Mouse (Mus musculus) liver, embryonic 12.5 days (tissue): ENCODE results near the gene Notch1. TPM values are rescaled to one million over a fixed set of nuclear protein-coding genes. Genes with fewer than 3 reads are reported as not detected.

Experiments
- ATAC-seq: fragments of 200-750 bp; cut with Nextera tagmentation; 2 replicates; pipeline ENCODE4 v1.8.0; 2017; ENCODE audit warnings: moderate number of reproducible peaks, mild to moderate bottlenecking, moderate library complexity
- H3K27ac ChIP-seq: fragments of 300-500 bp; sonication (generic); 2 replicates; pipeline ENCODE4 v1.5.1; 2016; ENCODE audit warnings: mild to moderate bottlenecking
- H3K27me3 ChIP-seq: fragments of 300-500 bp; sonication (generic); replicated peaks from 2 replicates; pipeline ENCODE4 v1.6.1; 2016; ENCODE audit warnings: mild to moderate bottlenecking, moderate library complexity
- H3K36me3 ChIP-seq: fragments of 300-500 bp; sonication (generic); 2 replicates; pipeline ENCODE4 v1.6.1; 2016; ENCODE audit warnings: mild to moderate bottlenecking, moderate library complexity
- H3K4me1 ChIP-seq: fragments of 300-500 bp; sonication (generic); 2 replicates; pipeline ENCODE4 v1.6.1; 2016
- H3K4me2 ChIP-seq: fragments of 300-500 bp; sonication (generic); 2 replicates; pipeline ENCODE4 v1.6.1; 2016; ENCODE audit warnings: mild to moderate bottlenecking, moderate library complexity
- H3K4me3 ChIP-seq: fragments of 300-500 bp; sonication (generic); 2 replicates; pipeline ENCODE4 v1.5.1; 2016; ENCODE audit warnings: mild to moderate bottlenecking, moderate library complexity
- H3K9ac ChIP-seq: fragments of 300-500 bp; sonication (generic); 2 replicates; pipeline ENCODE4 v1.6.1; 2016; ENCODE audit warnings: mild to moderate bottlenecking, moderate library complexity
- H3K9me3 ChIP-seq: fragments of 300-500 bp; sonication (generic); replicated peaks from 2 replicates; pipeline ENCODE4 v1.6.1; 2016; ENCODE audit warnings: mild to moderate bottlenecking, moderate library complexity
- WGBS: fragments of 180-500 bp; shearing (Covaris S2); methylation state at CpG from one replicate; pipeline ENCODE4 v1.1.7; 2016; ENCODE audit not compliant: insufficient replicate concordance; 5-methylcytosine and 5-hydroxymethylcytosine counted together
- microRNA-seq: library from miRNA; unstranded; fragments of <30 nt; microRNA quantifications from one replicate; pipeline ENCODE4, GENCODE M21; 2017
- polyA plus RNA-seq: library from polyadenylated mRNA; unstranded; fragments of >200 nt; fragmentation: Nextera tagmentation; extraction: Ambion mirVana; gene quantifications from 2 replicates; pipeline ENCODE4 v1.2.1, GENCODE M21; 2016

The Notch1 gene
- polyA plus RNA-seq, 1 experiment from 2014 or later, result 4.4 TPM

DNA sequence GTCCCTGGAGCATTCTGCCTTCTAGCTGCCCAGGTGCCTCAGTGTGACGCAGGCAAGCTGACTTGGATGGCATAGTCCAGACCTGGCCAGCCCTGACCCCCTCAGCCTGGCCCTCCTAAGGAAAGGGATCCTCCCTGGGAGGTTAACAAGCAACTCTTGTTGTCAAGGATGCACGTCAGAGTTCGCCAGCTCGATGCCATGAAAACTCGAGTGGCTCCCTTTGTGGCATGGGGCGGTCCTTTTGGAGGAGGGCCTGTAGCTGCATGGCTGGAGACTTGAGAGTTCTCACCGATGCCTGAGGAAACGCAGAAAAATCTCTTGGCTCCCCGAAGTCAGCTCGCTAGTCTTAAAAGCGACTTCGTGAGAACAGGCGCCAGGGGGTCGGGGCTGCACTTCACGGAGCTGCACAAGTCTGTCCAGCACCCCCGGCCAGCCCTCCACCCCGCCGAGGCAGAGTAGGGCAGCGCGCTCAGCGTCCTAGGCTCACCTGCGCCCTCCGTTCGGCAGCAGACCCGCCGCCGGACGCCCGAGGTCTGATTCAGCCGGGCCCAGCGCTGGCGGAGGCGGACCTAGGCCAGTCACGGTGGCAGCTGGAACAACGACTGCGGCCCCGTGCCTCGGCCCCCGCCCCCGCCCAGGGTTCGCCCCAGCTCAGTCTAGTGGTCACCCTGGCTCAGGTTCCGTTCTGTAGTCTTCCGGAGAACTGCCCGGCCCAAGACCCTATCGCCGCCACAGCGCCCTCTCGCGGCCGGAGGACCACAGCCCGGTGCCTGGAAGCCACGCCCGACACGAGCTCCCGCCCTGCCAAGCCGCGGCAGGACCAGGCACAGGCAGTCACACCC is 107.7 kb downstream of the Notch1 start, which contains the start of gene Inpp5e:
TSS of gene Inpp5e (minus strand) at position 689 of the 842 bp plus-strand sequence.
- 1% methylated on average over 52 of the region's 57 CpGs for WGBS
- ATAC-seq, result peak; percentile 95
- Histone ChIP-seq H3K4me1 (peaks cover 52% of the 10 kb centered on the region), H3K27me3 (no peaks in the 10 kb centered on the region), H3K36me3 (peaks cover 57% of the 10 kb centered on the region), H3K4me2 (peak within 1 kb of the TSS; percentile 81), H3K27ac (peak within 1 kb of the TSS; percentile 81), H3K9ac (peak within 1 kb of the TSS; percentile 88), H3K4me3 (peak within 1 kb of the TSS; percentile 84), H3K9me3 (no peaks in the 10 kb centered on the region)

Small RNA genes within 50 kb of the gene (microRNA-seq; reads per million reads assigned to microRNA genes)
- 1.4 reads per million for gene Mir6996

Other genes with a start within 250 kb of the Notch1 start
- gene Ccdc187, start 222.1 kb downstream of the Notch1 start, polyA plus RNA-seq, result 0.01 and 0.02 TPM in 2 replicates
- 8.1 and 8.6 TPM in 2 replicates for gene Gpsm1, start 201.1 kb downstream of the Notch1 start, polyA plus RNA-seq
- 16.1 and 17.0 TPM in 2 replicates for gene Dnlz, start 164.6 kb downstream of the Notch1 start, polyA plus RNA-seq
- gene Card9, start 155.7 kb downstream of the Notch1 start, polyA plus RNA-seq, result 1.2 and 1.3 TPM in 2 replicates
- 20.6 and 24.7 TPM in 2 replicates for gene Snapc4, start 136.0 kb downstream of the Notch1 start, polyA plus RNA-seq
- gene Entr1, start 127.3 kb downstream of the Notch1 start, polyA plus RNA-seq, result 74.9 and 76.2 TPM in 2 replicates
- 108 and 110 TPM in 2 replicates for gene Pmpca, start 127.3 kb downstream of the Notch1 start, polyA plus RNA-seq
- 10.1 and 12.3 TPM in 2 replicates for gene Inpp5e, start 107.5 kb downstream of the Notch1 start, polyA plus RNA-seq
- 13.0 and 14.4 TPM in 2 replicates for gene Sec16a, start 71.4 kb downstream of the Notch1 start, polyA plus RNA-seq
- gene Egfl7, start 63.4 kb upstream of the Notch1 start, polyA plus RNA-seq, result 106 and 120 TPM in 2 replicates
- gene Gm20532, start 70.0 kb upstream of the Notch1 start, polyA plus RNA-seq, result not detected in 2 replicates
- 26.7 and 28.7 TPM in 2 replicates for gene Agpat2, start 87.8 kb upstream of the Notch1 start, polyA plus RNA-seq
- gene Fam69b, start 111.8 kb upstream of the Notch1 start, polyA plus RNA-seq, result 4.6 and 5.5 TPM in 2 replicates
- not detected in 2 replicates for gene Lcn4, start 154.6 kb upstream of the Notch1 start, polyA plus RNA-seq